Mouse (Mus musculus) erythroblast, adult 5-6 weeks (primary cell): ENCODE results near the gene Ifngr2. TPM values are rescaled to one million over a fixed set of nuclear protein-coding genes. Genes with fewer than 3 reads are reported as not detected.

Source experiments
- ATAC-seq: replicated peaks from 2 replicates; pipeline ENCODE4 v1.8.0; 2016; ENCODE audit warnings: moderate number of reproducible peaks, mild to moderate bottlenecking, moderate TSS enrichment, inconsistent platforms; ENCODE audit not compliant: poor library complexity, low FRiP score, severe bottlenecking
- total RNA-seq, 2 experiments: library from RNA; stranded (forward) in 1 of 2; stranded (reverse) in 1 of 2; fragments of 150-400 nt in 1 of 2; fragments of 200-764, 138-1000 nt in 1 of 2; gene quantifications; 2 replicates each; pipeline versions ENCODE4 v1.2.3 to v1.2.4; 2015 to 2017; ENCODE audit warnings: low replicate concordance in 2 of 2

The Ifngr2 gene
- total RNA-seq, 2 experiments from 2014 or later, result 3.9 to 13.3 TPM

DNA sequence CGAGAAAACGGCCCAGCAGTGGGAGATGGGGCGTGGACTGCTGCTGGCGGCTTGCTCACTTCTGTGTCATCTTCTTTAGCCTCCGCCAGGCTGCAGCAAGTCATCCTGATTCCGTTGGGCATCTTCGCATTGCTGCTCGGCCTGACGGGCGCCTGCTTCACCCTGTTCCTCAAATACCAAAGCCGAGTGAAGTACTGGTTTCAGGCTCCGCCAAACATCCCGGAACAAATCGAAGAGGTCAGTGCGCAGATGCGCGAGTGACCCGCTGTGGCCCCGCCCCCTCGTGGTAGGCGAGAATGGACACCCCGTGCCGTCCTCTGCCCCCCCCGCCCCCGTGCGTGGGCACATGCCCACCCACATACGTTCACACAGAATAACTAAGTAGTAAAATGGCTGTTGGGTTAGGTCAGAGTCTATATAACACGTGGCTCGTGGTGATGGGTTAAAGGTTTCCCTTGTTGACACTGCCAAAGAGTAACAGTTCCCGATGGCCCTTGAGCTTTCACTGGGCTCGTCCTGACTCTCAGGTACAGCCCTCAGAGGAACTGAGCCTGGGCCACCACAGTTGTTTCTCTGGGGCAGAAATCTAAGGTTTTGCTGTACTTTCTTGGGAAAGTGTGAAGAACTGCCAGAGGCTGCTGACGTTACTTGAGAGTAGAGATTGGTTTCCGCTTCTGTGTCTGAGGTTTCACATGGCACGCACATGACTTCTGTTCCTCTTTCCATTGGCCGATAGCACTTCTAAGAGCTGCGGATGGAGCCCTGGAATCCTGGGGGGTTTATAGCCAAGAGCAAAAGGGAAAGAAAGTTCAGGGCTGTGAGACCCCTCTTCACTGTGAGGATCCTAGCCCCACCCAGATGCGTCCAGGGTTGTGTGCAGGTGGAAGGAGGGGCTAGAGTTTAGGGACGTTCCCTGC lies 14.9 kb downstream of the Ifngr2 start:
- no peak for ATAC-seq

DNA sequence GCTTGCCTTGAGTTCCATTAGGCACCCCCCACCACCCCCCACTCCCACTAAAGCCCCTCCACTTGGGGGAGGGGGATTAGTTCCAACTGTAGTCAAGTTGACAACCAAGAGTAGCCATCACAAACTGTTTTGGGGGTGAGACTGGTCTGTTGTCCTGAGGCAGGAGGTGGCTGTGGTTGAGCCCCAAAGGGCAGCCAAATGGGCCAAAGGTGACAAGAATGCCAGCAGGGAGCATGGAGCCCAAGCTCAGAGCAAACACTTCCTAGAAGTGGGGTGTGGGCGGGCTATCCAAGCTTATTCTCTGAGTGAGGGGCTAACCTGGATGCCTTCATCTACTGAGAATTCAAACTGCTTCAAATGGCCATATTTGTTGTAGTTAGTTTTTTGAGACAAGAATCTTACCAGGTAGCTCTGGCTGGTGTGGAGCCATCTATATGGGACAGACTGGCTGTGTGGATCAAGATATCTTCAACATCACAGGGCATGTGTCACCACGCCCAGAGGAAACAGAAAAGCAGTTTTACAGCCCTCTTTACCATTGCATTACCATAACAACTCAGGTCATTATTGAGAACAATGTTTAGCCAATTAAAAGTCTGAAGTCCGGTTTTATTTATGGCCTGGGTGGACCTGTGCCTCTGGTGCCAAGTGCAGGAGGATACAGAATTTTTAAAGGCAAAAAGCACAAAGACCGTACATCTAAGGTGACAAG lies 17.9 kb downstream of the Ifngr2 start:
- ATAC-seq, result no peak

DNA sequence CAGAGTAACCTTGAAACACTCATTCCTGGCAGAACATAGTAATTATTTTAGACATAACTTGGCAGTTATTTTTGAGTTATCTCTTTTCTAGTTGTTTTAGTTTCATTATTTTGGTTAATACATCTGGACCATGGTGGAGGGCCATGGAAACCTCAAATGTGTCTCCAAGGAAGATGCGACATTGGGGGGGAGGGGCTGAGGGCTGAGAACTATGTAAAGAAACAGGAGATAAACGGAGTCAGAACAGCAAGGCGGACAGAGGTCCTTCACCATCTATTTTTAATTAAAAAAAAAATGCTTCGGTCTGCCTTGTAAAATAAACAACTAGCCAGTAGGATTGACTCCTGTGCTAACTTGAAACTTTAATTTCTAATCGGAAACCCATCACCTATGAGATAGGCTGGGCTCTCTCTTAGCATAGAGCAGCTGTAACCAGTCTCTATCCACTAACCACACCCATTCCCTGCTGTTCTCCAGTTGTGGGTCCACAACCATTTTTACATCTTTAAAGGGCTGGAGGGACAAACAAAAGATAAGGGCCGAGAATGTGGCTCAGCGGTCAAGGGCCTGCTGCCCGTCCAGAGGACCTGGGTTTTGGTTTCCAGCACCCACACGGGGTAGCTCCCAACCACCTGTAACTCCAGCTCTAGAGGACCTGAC lies 18.6 kb downstream of the Ifngr2 start:
- no peak for ATAC-seq

DNA sequence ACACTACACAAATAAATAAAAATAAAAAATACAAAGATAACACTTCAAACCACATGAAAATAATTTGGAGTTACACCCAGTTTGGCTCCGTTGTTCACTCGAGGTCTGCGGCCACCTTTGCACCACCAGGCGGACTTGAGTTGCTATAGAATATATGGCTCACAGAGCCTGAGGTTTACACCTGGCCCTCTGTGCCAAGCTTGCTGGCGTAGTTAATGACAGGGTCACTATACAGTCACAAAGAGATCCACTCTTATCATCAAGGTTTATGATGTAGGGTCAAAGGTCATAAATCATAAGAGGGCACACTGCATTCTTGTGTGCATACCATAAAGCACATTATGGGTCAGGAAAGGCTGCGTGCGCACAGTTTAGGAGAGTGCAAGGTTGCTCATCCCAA lies 19.1 kb downstream of the Ifngr2 start:
- ATAC-seq, result no peak

DNA sequence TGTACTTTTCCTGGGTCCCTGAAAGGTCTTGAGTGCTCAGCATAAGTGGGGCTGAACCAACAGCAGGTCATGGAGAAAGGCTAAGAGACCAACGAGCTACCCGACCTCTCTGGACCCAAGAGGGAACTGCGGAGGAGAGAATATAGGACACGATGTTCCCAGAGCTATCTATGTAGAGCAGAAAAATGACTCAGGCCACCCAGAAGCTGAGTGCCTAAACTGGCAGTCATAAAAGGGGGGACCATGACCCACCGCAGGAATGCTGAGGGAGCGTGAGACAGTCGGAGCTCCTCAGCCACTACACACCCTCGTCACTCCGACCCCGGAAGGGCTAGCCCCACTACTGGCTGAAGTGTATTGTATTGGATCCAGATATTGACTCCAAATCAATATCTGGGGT lies 22.1 kb downstream of the Ifngr2 start:
- no peak for ATAC-seq

DNA sequence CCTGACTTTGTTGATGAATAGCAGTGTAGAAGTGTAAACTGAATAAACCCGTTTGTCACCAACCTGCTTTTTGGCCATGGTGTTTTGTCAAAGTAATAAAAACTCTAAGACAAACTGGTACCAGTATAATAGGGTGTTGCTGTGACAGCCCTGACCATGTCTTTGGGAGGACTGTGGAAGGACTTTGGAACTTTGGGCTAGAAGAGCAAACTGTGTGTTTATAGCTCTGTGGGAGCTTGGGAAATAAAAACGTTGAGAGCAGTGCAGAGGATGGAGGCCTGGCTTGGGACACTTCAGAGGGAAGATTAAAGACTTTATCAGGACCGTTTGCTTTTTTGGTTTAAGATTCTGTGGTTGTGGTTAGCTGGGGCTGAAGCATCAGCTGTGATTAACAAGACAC lies 24.2 kb downstream of the Ifngr2 start:
- no peak for ATAC-seq

DNA sequence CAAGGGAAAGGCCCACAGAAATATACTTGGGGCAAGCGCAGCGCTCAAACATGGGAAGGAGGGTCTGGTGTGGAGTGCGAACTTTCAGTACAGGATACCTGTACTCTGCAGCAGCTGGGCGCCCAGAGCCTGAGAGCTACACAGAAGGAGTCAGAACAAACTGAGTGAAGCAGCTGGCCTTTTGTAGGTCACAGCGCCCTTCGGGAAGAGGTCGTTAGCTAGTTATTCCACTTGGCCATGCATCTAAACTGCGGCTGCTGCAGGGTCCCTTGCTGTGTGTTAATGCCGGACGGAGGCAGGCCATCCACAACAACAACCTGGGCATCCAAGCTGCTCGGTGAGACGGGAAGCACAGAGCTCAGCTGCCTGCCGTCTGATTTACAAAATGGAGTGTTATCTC lies 28.3 kb downstream of the Ifngr2 start:
- no peak for ATAC-seq

DNA sequence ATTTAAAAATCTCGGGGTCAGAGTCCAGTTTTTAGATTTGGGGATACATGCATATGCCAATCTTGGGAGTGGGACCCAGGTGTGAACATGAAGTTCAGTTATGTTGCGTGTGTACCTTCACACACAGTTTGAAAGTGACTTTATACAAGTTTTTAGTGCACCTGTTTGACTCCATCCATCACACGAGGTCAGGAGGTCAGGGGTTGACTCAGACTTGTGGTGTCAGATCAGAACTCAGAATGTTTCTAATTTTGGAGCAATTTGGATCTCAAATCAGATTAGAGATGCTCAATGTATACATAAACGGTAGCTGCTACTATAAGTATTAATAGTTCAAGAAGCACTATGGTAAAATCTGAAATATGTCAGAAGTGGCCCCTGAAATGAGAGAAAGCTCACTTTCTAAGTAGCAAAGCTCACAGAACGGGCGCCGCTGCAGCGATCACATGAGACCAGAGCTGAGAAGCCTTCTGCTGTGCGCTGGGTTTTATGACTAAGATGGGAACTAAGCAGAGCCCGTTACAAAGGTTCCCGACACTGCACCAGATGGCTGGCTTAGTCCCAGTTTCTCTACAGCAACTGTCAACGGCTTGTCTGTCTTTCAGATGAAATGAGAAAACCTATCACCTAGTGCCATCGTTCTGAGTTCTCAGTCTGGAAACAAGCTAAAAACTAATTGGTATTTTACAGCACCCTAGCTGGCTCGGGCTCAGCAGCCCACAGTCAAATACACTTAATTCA lies 32.3 kb downstream of the Ifngr2 start:
- ATAC-seq, result no peak

DNA sequence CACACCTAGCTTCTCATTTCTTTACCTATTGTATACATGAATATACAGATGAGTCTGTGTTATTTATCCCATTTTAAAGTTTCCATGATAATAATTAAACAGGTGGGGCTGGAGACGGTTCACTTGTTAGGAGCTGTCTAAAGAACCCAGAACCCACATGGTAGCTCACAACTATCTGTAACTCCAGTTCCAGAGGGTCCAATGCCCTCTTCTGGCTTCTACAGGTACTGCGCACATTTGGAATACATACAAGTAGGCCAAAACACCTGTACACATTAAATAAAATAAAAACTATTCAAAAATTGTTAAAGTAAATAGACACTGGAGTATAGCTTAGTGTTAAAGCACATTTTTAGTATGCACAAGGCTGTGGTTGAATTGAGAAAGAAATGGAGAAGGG lies 35.4 kb downstream of the Ifngr2 start:
- ATAC-seq, result peak; percentile 58; the same call in 1 of the 2 replicates

DNA sequence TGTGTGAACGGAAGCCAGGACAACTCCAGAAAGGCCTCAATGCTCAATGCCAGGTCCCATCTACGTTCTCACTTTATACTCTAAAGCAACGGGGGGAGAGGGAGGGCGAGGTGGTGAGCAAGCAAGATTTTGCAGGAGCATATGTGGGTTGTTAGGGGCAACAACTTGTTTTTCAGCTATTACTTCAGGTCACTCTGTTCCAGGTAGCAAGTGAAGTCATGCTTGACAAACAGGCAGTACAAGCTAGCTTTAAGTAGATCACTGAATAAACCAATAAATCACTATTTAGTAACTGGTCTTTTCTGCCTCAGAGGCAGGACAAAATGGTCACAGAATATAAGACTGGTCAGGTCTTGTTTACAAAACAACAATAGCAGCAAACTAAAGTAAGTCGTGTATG lies 38.7 kb downstream of the Ifngr2 start:
- no peak for ATAC-seq

DNA sequence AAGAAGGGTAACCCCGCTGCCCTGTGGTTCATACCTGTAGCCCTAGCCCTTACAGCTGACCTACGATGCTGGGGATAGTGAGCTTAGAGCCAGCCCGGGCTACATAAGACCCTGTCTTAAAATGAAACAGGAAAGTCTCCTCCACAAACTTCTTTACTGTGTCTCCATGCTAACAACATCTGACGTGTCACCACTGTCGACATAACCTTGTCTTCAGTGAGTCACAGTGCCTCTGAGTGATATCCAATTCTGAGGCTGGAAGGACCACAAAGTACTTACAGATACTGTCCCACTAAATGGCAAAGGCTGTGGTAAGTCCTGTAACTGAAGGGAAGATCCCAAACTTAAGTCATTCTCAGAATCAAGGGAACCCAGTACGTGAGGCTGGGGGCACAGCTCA lies 39.4 kb downstream of the Ifngr2 start:
- no peak for ATAC-seq

DNA sequence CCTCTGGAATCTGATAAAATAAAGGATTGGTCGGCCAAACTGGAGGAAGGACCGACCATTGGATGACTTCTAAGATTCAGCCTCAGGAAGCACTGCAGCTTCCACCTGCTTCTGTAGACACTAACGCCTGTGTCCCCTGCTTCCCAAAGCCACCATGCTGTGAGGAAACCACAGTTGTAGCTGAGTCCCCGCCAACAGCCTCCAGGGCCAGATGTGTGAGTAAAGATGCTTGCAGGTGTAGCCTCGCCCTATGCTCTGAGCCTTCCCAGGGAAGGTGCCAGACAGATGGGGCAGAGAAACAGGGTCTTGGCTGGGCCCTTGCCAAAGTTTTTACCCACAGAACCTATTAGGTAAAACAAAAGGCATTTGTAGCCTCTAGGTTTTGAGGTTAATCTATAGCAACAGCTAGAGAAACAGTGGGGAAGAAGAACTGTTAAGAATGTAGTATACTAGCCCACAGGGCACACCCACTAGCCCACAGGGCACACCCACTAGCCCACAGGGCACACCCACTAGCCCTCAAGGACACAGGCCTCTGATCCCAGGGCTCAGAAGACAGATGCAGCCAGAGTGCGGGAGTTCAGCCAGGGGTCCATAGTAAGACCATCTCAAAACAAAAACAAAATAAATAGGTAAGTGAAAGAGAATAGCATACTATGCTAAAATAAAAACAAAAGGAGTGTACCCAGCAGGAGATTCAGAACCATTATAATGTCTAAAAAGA lies 41.0 kb downstream of the Ifngr2 start:
- peak; percentile 66 for ATAC-seq

DNA sequence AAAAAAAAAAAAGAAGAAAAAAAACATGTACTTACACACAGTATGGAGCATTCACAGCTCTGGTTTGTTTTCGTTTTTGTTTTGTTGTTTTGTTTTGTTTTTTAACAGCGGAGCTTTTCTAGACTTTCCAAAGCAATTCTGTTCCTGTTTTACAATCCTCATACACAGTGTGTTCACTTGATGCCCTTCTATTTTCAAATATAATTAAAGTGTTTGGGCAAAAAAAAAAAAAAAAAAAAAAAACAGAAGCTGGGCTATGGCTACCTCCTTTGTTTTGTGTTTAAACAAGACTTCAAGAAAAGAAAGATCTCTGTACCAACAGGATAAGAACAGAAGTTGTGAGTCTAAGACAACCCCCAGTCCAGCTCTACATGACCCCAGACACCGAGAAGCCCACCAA lies 41.8 kb downstream of the Ifngr2 start:
- ATAC-seq, result no peak

DNA sequence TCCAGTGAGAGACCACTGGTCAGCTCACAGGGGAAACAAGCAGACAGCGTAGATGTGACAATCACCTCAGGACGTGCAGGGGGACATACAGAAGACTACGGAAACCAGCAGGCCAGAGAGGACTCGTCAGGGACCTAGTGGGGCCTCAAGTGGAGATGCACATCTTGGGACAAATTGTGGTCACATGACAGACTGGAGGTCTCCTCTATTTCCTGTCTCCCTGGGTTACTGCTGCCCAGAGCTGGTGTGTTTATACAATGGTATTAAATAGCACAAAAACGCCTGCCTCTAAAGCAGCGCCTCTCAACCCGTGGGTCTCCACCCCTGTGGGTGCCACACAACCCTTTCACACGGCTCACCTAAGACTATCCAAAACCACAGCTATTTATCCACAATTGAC lies 45.3 kb downstream of the Ifngr2 start:
- no peak for ATAC-seq

DNA sequence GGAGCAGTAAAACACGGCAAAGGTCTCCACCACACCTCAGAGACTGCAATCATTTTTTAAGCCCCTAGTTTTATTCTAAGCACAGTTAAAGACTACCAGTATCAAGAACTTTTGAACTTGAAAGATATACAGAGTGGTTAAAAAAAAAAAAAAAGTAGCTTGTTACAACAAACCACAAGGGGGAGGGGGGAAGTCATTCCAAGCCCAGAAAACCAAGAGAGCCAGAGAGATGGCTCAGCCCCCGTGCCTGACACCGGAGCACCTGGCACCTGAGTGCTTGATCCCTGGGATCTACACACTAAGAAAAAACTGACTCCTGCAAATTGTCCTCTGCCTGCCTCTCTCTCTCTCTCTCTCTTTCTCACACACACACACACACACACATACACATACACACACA lies 46.4 kb downstream of the Ifngr2 start:
- ATAC-seq, result no peak

DNA sequence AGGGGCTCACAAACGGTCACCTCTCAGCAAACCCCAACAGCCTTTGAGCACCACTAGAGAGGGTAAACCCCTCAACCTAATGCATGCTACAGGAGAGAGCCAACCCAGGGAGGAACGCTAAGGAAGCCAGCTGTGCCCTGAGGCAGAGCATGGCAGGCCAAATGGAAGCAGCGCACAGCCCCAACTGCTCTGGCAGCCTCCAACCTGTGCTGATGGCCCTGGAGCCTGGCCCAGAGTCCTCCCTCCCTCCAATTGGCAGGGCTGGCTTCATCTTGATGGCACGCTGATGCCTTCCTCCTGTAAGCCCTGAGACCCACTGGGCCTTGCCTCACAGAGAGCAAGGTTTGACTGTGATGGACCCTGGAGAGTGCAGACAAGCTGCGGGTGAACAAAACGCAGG lies 48.2 kb downstream of the Ifngr2 start:
- ATAC-seq, result no peak

DNA sequence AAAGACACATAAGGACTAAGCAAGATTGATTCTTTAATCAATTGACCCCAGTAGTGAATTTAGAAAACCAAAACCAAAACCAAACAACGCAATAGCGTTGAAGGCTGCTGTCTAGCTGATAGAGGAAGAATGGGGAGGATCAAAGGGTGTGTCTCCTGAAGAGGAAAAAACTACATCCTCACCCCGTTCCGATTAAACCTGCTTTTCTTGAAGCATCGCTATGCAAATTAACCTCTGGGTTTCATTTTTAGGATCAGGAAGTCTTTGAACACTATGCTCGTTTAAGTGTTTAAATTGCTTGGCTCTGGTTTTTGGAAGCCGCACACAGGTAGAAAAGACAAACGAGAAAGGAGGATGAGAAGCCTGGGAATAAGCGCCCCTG lies 49.5 kb downstream of the Ifngr2 start:
- ATAC-seq, result no peak

DNA sequence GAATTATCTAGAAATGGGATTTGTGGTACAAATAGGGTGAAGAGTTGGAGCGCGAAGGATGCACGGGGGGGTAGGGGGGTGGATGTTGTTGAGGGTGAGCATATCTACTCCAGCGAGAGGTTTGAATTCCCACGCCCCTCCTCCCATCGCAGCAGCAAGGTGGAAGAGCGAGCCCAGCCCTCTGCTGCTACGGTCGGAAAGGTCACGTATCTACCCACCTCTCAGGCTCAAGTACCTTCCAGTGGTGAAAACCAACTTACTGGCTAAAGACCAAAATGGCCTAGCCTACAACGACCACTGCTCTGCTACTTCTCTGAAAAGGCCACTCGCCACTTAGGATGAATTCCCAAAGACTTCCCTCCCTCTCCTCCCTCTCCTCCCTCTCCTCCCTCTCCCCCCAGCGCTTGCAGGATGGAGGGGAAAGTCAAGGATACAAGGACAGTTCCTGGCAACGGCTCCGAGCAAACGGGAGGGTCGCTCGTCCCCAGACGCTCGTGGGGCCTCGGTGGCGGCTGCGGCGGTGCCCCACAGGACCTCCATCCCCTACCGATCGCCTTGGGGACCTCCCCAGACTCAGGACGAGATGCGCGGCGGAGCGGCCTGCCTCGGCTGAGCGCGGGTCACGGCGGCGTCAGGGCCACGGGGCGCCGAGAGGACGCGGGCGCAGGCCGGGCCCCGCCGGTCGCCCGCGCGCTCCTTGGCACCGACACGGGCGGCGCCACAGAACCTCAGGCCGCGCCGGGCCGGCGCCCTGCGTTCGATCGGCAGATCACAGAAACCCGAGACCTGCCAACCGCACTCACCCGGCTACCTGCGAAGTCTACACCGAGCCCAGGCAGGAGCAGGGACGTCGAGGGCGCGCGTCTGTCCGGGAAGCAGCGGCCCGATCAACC lies 50.2 kb downstream of the Ifngr2 start:
- ATAC-seq, result peak; percentile 26; the same call in 1 of the 2 replicates

DNA sequence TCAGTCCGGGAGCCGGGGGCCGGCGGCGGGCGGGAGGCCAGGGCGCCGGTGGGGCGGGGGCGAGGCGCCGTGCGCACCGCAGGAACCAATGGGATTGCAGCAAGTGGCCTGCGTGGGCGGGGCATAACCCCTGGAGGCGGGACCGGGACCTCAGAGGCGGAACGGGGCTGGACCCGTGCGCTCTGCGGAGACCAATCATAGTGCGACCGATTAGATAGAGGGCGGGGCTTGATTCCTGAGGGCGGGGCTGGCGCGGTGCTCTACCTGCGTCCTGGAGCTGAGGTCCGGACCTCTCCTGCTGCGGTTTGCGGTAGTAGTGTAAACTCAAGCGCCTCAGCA lies 50.8 kb downstream of the Ifngr2 start, which contains the start of gene Tmem50b:
Gene Tmem50b, minus strand, starts transcription at position 129 of the 339 bp plus-strand sequence.
- peak; percentile 97 for ATAC-seq
